Mouse (Mus musculus) cortical plate, adult 2 months (tissue): ENCODE results near the gene Atl3. TPM values are rescaled to one million over a fixed set of nuclear protein-coding genes. Genes with fewer than 3 reads are reported as not detected.

Source experiments
- H3K27ac ChIP-seq: fragments of 200-500 bp; 2 replicates; pipeline ENCODE4 v1.5.1; 2012; ENCODE audit warnings: low read length, control low read depth, inconsistent platforms; ENCODE audit not compliant: insufficient read depth
- H3K4me1 ChIP-seq: fragments of 200-500 bp; 2 replicates; pipeline ENCODE4 v1.6.1; 2011; ENCODE audit warnings: low read length; ENCODE audit not compliant: control insufficient read depth, insufficient read depth
- H3K4me3 ChIP-seq: fragments of 200-500 bp; 2 replicates; pipeline ENCODE4 v1.5.1; 2011; ENCODE audit warnings: mild to moderate bottlenecking, low read length, control low read depth; ENCODE audit not compliant: insufficient read depth
- CTCF ChIP-seq: fragments of 200-500 bp; IDR thresholded peaks from 2 replicates; pipeline ENCODE4 v1.5.1; 2011; ENCODE audit warnings: mild to moderate bottlenecking, control low read depth, low read length; ENCODE audit not compliant: insufficient read depth; ENCODE audit errors: extremely low read depth
- POLR2A ChIP-seq: fragments of 200-500 bp; IDR thresholded peaks from 2 replicates; pipeline ENCODE4 v1.6.1; 2011; ENCODE audit warnings: mild to moderate bottlenecking, low read length, control low read depth; ENCODE audit not compliant: insufficient read depth; ENCODE audit errors: extremely low read depth
- polyA plus RNA-seq: library from polyadenylated mRNA; depleted of rRNA; stranded (reverse); fragments of >200 nt; gene quantifications from 2 replicates; pipeline ENCODE4 v1.2.3, GENCODE M21; 2012; rRNA removed

Atl3 gene
- polyA plus RNA-seq, 1 experiment, result 19.4 TPM

GRCm38 (mm10) chr19:7568364-7568763, 74.5 kb downstream of the Atl3 start:
- Histone ChIP-seq H3K4me3 (no peak overlapping the region), H3K4me1 (peaks cover 4% of the 10 kb centered on the region), H3K27ac (peak overlapping the region; percentile 77; the same call in 1 of the 2 replicates)
- TF ChIP-seq POLR2A (no peak), CTCF (no peak)

DNA sequence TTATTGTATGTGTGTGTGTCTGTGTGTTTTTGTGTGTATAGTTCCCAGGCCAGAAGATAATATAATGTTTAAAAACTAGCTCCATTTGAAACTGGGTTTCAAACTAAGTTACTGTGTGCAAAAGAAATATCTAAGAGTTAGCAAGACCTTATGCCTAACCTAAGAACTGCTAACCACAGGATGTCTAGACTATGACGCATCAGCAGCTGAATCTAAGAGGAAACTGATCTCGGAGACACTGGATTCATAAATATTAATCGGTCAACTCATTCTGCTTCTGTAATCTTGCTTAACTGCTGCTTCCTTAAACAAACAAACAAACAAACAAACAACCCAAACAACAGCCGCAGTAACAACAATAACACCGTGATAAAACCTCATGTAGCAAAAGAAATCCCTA, 75.8 kb downstream of the Atl3 start:
- peaks cover 4% of the 10 kb centered on the region for H3K4me1 ChIP-seq
- no peak overlapping the region for H3K27ac ChIP-seq
- TF ChIP-seq POLR2A, result no peak
- TF ChIP-seq CTCF, result no peak
- no peak overlapping the region for H3K4me3 ChIP-seq

DNA sequence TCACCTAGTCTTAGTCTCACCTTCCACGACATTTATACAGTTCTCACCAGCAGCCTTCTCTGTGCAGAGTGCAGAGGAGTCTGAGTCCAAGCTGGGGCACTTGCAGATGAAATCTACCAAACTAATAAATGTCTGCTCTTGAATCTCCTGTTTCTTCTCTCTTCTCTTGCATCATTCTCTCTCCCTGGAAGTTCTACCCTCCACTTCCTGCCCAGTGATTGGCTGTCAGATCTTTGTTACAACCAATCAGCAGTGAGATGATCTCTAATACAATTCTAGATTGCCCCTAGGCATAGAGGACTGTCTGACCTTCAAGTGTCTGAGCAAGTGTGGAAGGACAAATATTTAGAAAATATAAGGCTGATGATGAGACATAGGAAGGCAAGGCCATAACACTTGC, 82.3 kb downstream of the Atl3 start:
- Histone ChIP-seq H3K27ac (no peak overlapping the region), H3K4me3 (no peak overlapping the region), H3K4me1 (no peaks in the 10 kb centered on the region)
- TF ChIP-seq POLR2A (no peak), CTCF (no peak)

DNA sequence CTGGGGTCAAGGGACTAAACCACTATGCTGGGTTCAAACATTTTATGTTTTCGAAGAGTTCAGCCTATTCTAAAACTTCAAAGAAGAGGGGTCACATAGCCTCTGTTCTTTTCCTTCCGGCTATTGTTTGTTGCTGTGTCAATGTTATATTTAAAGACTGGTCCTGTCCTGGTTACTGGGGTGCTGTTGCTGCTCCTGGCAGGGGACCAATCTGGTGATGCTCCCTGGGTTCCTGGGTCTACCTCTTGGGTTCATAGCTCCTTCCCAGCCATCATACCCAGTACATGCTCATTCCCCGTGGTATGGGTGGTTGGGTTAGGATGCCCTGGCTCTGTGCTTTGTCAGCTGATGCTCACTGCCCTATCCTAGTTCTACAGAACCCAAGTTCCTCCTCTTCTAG, 83.9 kb downstream of the Atl3 start:
- Histone ChIP-seq H3K27ac (no peak overlapping the region), H3K4me1 (no peaks in the 10 kb centered on the region), H3K4me3 (no peak overlapping the region)
- TF ChIP-seq CTCF (no peak), POLR2A (no peak)

- peak overlapping the region; percentile 52; the same call in 1 of the 2 replicates for H3K27ac ChIP-seq
- TF ChIP-seq POLR2A (no peak), CTCF (no peak)
- H3K4me3 ChIP-seq, result no peak overlapping the region
- no peaks in the 10 kb centered on the region for H3K4me1 ChIP-seq
Observed at GRCm38 (mm10) chr19:7581042-7581441, 87.2 kb downstream of the Atl3 start.

DNA sequence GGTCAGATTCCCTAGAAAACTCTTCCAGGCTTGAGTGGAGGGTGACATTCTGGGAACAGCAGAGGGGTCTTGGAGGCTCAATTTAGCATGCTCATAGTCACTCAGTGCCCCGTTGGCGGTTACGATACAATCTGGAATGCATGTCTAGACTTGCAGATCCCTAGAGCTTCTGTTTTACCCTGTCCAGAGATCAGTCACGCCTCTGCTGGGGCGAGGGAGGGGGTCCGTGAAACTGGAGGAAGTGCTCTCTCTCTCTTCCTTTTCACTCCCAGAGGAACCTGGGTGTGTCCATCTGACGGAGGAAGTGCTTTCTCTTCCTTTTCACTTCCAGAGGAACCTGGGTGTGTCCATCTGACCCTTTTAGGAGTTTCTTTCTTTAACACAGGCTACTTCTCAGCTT, 89.3 kb downstream of the Atl3 start:
- TF ChIP-seq POLR2A (no peak), CTCF (no peak)
- H3K4me1 ChIP-seq, result no peaks in the 10 kb centered on the region
- no peak overlapping the region for H3K4me3 ChIP-seq
- H3K27ac ChIP-seq, result peak overlapping the region; percentile 20

DNA sequence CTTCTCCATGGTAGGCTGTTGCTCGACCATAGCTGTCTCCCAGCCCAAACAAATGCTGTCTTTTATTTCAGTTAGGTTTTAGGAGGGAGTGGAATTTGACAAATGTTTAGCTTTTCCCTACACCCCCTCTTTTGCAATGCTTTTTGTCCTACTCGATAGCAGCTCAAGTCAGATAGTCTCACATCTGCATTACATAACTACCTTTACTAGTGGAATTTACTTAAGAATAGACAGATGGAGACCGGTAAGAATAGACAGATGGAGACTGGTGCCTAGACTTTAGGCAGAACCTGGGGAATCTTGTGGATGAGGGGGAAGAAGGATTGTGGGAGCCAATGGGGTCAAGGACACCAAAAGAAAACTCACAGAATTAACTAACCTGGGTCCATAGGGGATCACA, 89.8 kb downstream of the Atl3 start:
- H3K4me1 ChIP-seq, result no peaks in the 10 kb centered on the region
- H3K4me3 ChIP-seq, result no peak overlapping the region
- TF ChIP-seq POLR2A, result no peak
- no peak for TF ChIP-seq CTCF
- no peak overlapping the region for H3K27ac ChIP-seq

DNA sequence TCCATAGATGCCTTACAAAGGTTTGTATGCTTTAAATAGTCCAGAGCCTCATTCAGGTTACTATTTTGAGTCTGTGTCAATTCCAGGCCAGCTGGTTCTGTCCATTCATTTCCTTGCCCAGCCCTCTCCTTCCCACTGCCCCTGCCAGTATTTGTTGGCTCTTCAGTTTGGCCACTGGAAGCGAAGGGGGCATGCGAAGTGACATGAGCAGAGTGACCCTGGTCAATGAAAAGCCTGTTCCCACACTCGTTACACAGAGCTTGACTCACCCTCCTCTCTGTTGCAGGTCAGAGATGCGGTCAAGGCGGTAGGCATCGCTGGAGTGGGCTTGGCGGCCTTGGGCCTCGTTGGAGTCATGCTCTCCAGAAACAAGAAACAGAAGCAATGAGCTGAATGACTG, 91.4 kb downstream of the Atl3 start:
- H3K4me1 ChIP-seq, result no peaks in the 10 kb centered on the region
- no peak overlapping the region for H3K27ac ChIP-seq
- H3K4me3 ChIP-seq, result no peak overlapping the region
- TF ChIP-seq CTCF (no peak), POLR2A (no peak)

- TF ChIP-seq CTCF (no peak), POLR2A (no peak)
- H3K4me3 ChIP-seq, result no peak overlapping the region
- no peaks in the 10 kb centered on the region for H3K4me1 ChIP-seq
- no peak overlapping the region for H3K27ac ChIP-seq
Observed at GRCm38 (mm10) chr19:7585764-7586163, 91.9 kb downstream of the Atl3 start.

Other genes with a start within 250 kb of the Atl3 start
- 18.9 and 21.8 TPM in 2 replicates for gene Rcor2, start 226.7 kb upstream of the Atl3 start, polyA plus RNA-seq
- gene Mark2, start 152.2 kb upstream of the Atl3 start, polyA plus RNA-seq, result 102 and 103 TPM in 2 replicates
- gene Spindoc, start 111.0 kb upstream of the Atl3 start, polyA plus RNA-seq, result 22.6 and 22.8 TPM in 2 replicates
- 26.7 and 32.9 TPM in 2 replicates for gene 2700081O15Rik, start 76.4 kb upstream of the Atl3 start, polyA plus RNA-seq
- 810 and 857 TPM in 2 replicates for gene Rtn3, start 10.8 kb upstream of the Atl3 start, polyA plus RNA-seq
- 37.3 and 45.4 TPM in 2 replicates for gene Pla2g16, start 63.4 kb downstream of the Atl3 start, polyA plus RNA-seq
- gene Lgals12, start 113.2 kb downstream of the Atl3 start, polyA plus RNA-seq, result 0.72 and 0.79 TPM in 2 replicates
- gene Hrasls5, start 118.5 kb downstream of the Atl3 start, polyA plus RNA-seq, result 0.23 TPM in 1 of 2 replicates, not detected in the other
- not detected in 2 replicates for gene Slc22a19, start 217.3 kb downstream of the Atl3 start, polyA plus RNA-seq